Mouse (Mus musculus) heart, embryonic 15.5 days (tissue): ENCODE measurements around the gene Hist1h4f. TPM values are rescaled to one million over a fixed set of nuclear protein-coding genes. Genes with fewer than 3 reads are reported as not detected.
"Not testable (repeated sequence)": the region's sequence is repeated elsewhere in the genome, so short reads cannot be mapped to it uniquely, and the experiment has no call there.

Experiments
- ATAC-seq: fragments of 200-750 bp; cut with Nextera tagmentation; replicated peaks from 2 replicates; pipeline ENCODE4 v1.8.0; 2017; ENCODE audit warnings: low read depth, moderate TSS enrichment; ENCODE audit not compliant: insufficient number of reproducible peaks, insufficient read depth, low FRiP score
- H3K27ac ChIP-seq: fragments of 300-500 bp; sonication (generic); 2 replicates; pipeline ENCODE4 v1.5.1; 2015; ENCODE audit warnings: mild to moderate bottlenecking, inconsistent platforms
- H3K27me3 ChIP-seq: fragments of 300-500 bp; sonication (generic); 2 replicates; pipeline ENCODE4 v1.6.1; 2015; ENCODE audit warnings: inconsistent platforms
- H3K36me3 ChIP-seq: fragments of 300-500 bp; sonication (generic); 2 replicates; pipeline ENCODE4 v1.6.1; 2015; ENCODE audit warnings: mild to moderate bottlenecking, inconsistent platforms
- H3K4me1 ChIP-seq: fragments of 300-500 bp; sonication (generic); replicated peaks from 2 replicates; pipeline ENCODE4 v1.6.1; 2015; ENCODE audit warnings: inconsistent platforms
- H3K4me2 ChIP-seq: fragments of 300-500 bp; sonication (generic); 2 replicates; pipeline ENCODE4 v1.6.1; 2015; ENCODE audit warnings: inconsistent platforms, mild to moderate bottlenecking, moderate library complexity
- H3K4me3 ChIP-seq: fragments of 300-500 bp; sonication (generic); 2 replicates; pipeline ENCODE4 v1.5.1; 2015; ENCODE audit warnings: mild to moderate bottlenecking, inconsistent platforms
- H3K9ac ChIP-seq: fragments of 300-500 bp; sonication (generic); 2 replicates; pipeline ENCODE4 v1.6.1; 2015; ENCODE audit warnings: mild to moderate bottlenecking, inconsistent platforms
- H3K9me3 ChIP-seq: fragments of 300-500 bp; sonication (generic); replicated peaks from 2 replicates; pipeline ENCODE4 v1.6.1; 2016; ENCODE audit warnings: inconsistent platforms
- WGBS: fragments of 180-500 bp; shearing (Covaris S2); methylation state at CpG from one replicate; pipeline ENCODE4 v1.1.7; 2015; ENCODE audit warnings: mixed read lengths; 5-methylcytosine and 5-hydroxymethylcytosine counted together
- polyA plus RNA-seq: library from polyadenylated mRNA; unstranded; fragments of >200 nt; fragmentation: Nextera tagmentation; extraction: Ambion mirVana; gene quantifications from 2 replicates; pipeline ENCODE4 v1.2.1, GENCODE M21; 2015

The Hist1h4f gene
- polyA plus RNA-seq, 1 experiment from 2014 or later: 0.62 TPM

- Histone ChIP-seq H3K9me3 (no peaks in the 10 kb centered on the region), H3K4me1 (peaks cover 33% of the 10 kb centered on the region), H3K9ac (peak within 1 kb of the TSS; percentile 61), H3K36me3 (no peaks in the 10 kb centered on the region), H3K27ac (peak within 1 kb of the TSS; percentile 79), H3K4me2 (peak within 1 kb of the TSS; percentile 73), H3K4me3 (peak within 1 kb of the TSS; percentile 47), H3K27me3 (no peaks in the 10 kb centered on the region)
- ATAC-seq: peak; percentile 53; the same call in 1 of the 2 replicates
- 1% methylated on average over 18 of the region's 18 CpGs for WGBS
Observed at GRCm38 (mm10) chr13:23575271-23575851, 23.9 kb upstream of the Hist1h4f start, which contains the start of gene Hist1h3d. TSS of gene Hist1h3d (plus strand) at chr13:23575763.

GRCm38 (mm10) chr13:23574546-23575170, 23.2 kb upstream of the Hist1h4f start:
- WGBS: 1% methylated on average over 14 of the region's 39 CpGs
- H3K27me3 ChIP-seq, H3K36me3 ChIP-seq, H3K9ac ChIP-seq, ATAC-seq, H3K9me3 ChIP-seq: not testable (repeated sequence)
- H3K27ac ChIP-seq: peak overlapping the region; percentile 97
- peaks cover 38% of the 10 kb centered on the region for H3K4me1 ChIP-seq
- peak overlapping the region; percentile 54 for H3K4me3 ChIP-seq
- peak overlapping the region; percentile 73 for H3K4me2 ChIP-seq

DNA sequence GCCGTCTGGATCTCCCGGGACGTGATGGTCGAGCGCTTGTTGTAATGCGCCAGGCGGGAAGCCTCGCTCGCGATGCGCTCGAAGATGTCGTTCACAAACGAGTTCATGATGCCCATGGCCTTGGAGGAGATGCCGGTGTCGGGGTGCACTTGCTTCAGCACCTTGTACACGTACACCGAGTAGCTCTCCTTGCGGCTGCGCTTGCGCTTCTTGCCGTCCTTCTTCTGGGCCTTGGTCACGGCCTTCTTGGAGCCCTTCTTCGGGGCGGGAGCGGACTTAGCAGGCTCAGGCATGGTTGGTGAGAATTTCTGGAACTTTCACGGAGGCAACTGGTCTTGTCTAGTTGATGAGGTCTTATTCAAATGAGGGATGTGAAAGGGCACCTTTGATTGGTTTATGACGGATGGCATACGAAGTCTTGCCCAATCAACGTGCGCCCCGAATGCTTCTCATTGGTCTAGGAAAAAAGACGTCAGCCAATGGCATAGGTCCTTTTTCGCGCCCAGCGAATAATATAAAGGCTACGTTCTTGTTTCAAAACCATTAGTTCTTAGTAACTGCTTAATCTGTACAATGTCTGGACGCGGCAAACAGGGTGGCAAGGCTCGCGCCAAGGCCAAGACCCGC, 22.6 kb upstream of the Hist1h4f start, which contains the start of the genes Hist1h2bf and Hist1h2ad:
TSS of gene Hist1h2bf (minus strand) at position 299 of the 627 bp plus-strand sequence.
TSS of gene Hist1h2ad (plus strand) at position 484 of the 627 bp plus-strand sequence.
- not testable (repeated sequence) for H3K27me3 ChIP-seq, H3K9me3 ChIP-seq, H3K36me3 ChIP-seq
- peaks cover 39% of the 10 kb centered on the region for H3K4me1 ChIP-seq
- WGBS: under 1% methylated on average over 36 of the region's 42 CpGs
- ATAC-seq: peak; percentile 86
- H3K4me2 ChIP-seq: peak within 1 kb of the TSS; percentile 73
- H3K9ac ChIP-seq: peak within 1 kb of the TSS; percentile 58
- peak within 1 kb of the TSS; percentile 54 for H3K4me3 ChIP-seq
- peak within 1 kb of the TSS; percentile 97 for H3K27ac ChIP-seq

DNA sequence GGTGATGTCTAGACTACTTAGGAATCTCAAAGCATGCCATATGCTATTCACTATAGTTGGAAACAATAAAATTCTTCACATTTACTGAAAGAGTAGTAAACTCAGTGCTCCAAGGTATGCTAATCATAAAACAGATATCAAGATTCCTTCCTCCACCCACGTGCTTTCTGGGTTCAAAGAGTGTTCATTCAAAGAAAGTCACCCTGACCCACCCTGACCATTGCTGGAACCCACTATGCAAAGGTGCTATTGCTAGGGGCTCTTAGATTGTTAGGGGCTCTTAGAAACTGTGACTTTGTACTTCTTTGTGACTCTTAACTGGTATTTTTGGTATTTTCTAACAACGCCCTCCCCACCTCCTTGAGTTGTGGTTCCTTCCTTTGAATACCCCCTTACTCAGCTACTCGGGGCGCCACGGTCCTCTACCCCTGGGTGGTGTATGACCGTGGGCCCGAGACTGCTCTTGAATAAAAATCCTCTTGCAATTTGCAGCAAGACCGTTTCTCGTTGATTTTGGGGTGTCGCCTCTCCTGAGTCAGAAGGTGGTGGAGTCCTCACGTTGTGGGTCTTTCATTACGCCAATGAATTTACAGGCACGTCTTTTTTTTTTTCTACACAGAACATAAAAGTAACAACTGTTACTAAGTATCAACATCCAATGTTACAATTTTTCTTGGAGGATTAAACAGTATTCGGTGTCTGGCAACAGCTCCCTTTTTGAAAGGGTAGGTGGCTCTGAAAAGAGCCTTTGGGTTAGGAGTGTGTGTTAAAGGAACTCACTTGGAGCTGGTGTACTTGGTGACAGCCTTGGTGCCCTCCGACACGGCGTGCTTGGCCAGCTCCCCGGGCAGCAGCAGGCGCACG, 21.8 kb upstream of the Hist1h4f start:
- Histone ChIP-seq H3K4me3 (peak overlapping the region; percentile 54), H3K9ac (peak overlapping the region; percentile 58), H3K4me1 (peaks cover 39% of the 10 kb centered on the region), H3K4me2 (peak overlapping the region; percentile 73), H3K27ac (peak overlapping the region; percentile 97)
- not testable (repeated sequence) for H3K27me3 ChIP-seq, H3K9me3 ChIP-seq, ATAC-seq, H3K36me3 ChIP-seq
- 13% methylated on average over 20 of the region's 20 CpGs for WGBS

DNA sequence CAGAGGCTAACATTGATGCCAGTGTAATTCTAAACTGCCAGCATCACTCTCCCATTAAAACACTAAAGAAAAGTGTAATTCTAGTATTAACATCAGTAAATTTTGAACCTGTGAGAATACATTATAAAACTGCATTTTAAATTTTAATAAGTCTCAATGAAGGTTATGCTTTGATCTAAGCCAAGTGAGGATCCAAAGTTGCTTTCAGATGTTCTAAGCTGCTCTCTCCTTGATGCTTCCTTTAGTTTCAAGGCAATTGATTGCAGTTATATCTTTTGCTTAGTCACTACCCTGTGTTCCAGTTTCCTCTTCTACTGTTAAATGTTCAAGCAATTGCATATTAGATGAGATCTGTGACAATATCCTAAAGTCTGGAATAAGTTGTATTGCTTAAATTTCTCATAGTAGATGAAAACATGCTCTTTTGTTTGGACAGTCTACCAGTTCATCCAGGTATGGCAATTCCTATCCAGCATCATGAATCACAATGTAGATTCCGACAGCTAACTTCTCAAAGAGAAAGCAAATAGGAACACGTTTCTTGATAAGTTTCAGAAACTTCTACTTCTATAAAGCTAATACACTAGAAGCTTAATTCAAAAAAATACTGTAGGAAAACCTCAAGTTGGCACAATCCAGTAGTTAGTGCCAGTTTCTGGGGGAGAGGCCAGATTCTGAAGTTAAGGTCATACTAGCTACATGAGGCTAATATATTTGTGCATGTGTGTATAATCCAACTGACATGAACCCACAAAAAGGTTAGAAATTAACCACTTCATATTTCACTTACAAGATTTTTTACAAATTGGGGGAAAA, 21.0 kb upstream of the Hist1h4f start:
- H3K4me3 ChIP-seq: peak overlapping the region; percentile 54
- peak overlapping the region; percentile 58 for H3K9ac ChIP-seq
- H3K27me3 ChIP-seq: no peaks in the 10 kb centered on the region
- no peaks in the 10 kb centered on the region for H3K36me3 ChIP-seq
- H3K9me3 ChIP-seq: no peaks in the 10 kb centered on the region
- ATAC-seq: no peak
- peak overlapping the region; percentile 97 for H3K27ac ChIP-seq
- peaks cover 39% of the 10 kb centered on the region for H3K4me1 ChIP-seq
- H3K4me2 ChIP-seq: peak overlapping the region; percentile 73
- WGBS: 41% methylated on average over 2 of the region's 2 CpGs

DNA sequence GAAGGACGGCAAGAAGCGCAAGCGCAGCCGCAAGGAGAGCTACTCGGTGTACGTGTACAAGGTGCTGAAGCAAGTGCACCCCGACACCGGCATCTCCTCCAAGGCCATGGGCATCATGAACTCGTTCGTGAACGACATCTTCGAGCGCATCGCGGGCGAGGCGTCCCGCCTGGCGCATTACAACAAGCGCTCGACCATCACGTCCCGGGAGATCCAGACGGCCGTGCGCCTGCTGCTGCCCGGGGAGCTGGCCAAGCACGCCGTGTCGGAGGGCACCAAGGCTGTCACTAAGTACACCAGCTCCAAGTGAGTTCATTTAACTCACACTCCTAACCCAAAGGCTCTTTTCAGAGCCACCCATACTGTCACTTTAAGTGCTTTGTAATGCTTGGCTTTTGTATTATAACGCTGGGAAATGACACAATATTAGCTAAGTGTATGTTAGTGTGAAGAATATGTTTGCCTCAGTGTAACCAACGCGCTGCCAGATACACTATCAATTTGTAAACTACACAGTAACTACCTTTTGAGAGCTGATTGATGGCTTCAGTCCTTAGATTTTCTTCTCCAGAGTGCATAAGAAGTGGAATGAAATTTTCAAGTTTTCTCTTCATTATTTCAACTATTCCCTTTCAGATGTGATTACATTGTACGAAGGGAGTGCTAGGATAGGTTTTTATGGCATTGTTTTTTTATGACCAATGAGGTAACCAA, 20.2 kb upstream of the Hist1h4f start:
- not testable (repeated sequence) for H3K36me3 ChIP-seq, ATAC-seq, H3K9me3 ChIP-seq, H3K27me3 ChIP-seq
- Histone ChIP-seq H3K9ac (peak overlapping the region; percentile 58), H3K4me2 (peak overlapping the region; percentile 73), H3K27ac (peak overlapping the region; percentile 97), H3K4me3 (peak overlapping the region; percentile 54), H3K4me1 (peaks cover 34% of the 10 kb centered on the region)
- under 1% methylated on average over 17 of the region's 34 CpGs for WGBS

GRCm38 (mm10) chr13:23571022-23571503, 19.6 kb upstream of the Hist1h4f start, which contains the start of the genes Hist1h2ae and Hist1h2bg:
TSS of gene Hist1h2ae (minus strand) at chr13:23571220.
TSS of gene Hist1h2bg (plus strand) at chr13:23571396.
- H3K4me3 ChIP-seq: peak within 1 kb of the TSS; percentile 54
- peak; percentile 86 for ATAC-seq
- H3K9ac ChIP-seq: peak within 1 kb of the TSS; percentile 58
- peaks cover 28% of the 10 kb centered on the region for H3K4me1 ChIP-seq
- no peaks in the 10 kb centered on the region for H3K9me3 ChIP-seq
- H3K36me3 ChIP-seq: no peaks in the 10 kb centered on the region
- under 1% methylated on average over 18 of the region's 18 CpGs for WGBS
- H3K4me2 ChIP-seq: peak within 1 kb of the TSS; percentile 73
- no peaks in the 10 kb centered on the region for H3K27me3 ChIP-seq
- peak within 1 kb of the TSS; percentile 97 for H3K27ac ChIP-seq

GRCm38 (mm10) chr13:23570261-23571021, 19.0 kb upstream of the Hist1h4f start:
- Histone ChIP-seq H3K9ac (peak overlapping the region; percentile 53), H3K27ac (peak overlapping the region; percentile 97), H3K4me2 (peak overlapping the region; percentile 73), H3K4me3 (peak overlapping the region; percentile 54), H3K4me1 (peaks cover 26% of the 10 kb centered on the region)
- not testable (repeated sequence) for H3K9me3 ChIP-seq, H3K27me3 ChIP-seq, H3K36me3 ChIP-seq
- 0 out of 2 replicates have a peak, but pooled peaks have one; percentile 4 for ATAC-seq
- WGBS: 2% methylated on average over 27 of the region's 41 CpGs

DNA sequence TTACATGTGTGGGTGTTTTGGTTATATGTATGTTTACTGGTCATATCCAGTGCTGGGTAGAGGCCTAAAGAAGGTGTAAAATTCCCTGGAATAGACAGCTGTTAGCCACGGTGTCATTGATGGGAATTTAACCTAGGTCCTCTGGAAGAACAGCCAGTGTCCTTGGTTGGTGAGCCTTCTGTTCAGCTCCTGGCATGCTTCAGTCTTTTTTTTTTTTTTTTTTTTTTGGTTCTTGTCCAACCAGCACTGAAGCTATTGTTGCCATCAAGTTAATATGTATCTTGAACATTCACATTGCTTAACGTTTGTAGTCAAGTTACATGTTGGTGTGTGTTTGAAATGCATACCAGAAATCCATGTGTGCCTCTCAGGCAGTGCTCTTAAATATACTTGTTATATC, 13.0 kb upstream of the Hist1h4f start:
- Histone ChIP-seq H3K9me3 (no peaks in the 10 kb centered on the region), H3K4me2 (no peak overlapping the region), H3K27me3 (no peaks in the 10 kb centered on the region), H3K9ac (no peak overlapping the region), H3K36me3 (no peaks in the 10 kb centered on the region), H3K4me3 (no peak overlapping the region), H3K4me1 (peaks cover 2% of the 10 kb centered on the region; the same call in 1 of the 2 replicates), H3K27ac (no peak overlapping the region)
- 82% methylated on average over 2 of the region's 2 CpGs for WGBS
- no peak for ATAC-seq
